Mouse (Mus musculus): Measurements from ENCODE around the gene Adam12.

The Adam12 gene

GRCm38 (mm10) chr7:134224741-134225612 is 7.0 kb downstream of the Adam12 start:
- DNase-seq (ENCODE audit: low spot score) = peak; percentile 71

DNA sequence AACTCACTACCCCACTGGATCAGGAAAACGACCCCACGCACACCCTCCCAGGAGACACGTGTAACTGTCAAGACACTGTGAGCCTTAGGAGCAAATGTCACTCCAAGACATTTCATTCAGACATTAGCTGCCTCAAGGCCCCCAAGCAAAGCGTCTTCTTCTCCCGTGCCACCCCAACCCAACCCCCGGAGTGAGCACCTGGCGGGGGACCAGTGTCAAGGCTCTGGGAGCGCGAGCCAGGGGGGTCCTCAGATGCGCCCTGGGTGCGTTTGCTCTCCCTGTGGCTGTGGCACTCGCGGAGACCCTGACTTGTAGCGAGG is 7.6 kb downstream of the Adam12 start:
- no peak for DNase-seq (ENCODE audit: low spot score)

DNA sequence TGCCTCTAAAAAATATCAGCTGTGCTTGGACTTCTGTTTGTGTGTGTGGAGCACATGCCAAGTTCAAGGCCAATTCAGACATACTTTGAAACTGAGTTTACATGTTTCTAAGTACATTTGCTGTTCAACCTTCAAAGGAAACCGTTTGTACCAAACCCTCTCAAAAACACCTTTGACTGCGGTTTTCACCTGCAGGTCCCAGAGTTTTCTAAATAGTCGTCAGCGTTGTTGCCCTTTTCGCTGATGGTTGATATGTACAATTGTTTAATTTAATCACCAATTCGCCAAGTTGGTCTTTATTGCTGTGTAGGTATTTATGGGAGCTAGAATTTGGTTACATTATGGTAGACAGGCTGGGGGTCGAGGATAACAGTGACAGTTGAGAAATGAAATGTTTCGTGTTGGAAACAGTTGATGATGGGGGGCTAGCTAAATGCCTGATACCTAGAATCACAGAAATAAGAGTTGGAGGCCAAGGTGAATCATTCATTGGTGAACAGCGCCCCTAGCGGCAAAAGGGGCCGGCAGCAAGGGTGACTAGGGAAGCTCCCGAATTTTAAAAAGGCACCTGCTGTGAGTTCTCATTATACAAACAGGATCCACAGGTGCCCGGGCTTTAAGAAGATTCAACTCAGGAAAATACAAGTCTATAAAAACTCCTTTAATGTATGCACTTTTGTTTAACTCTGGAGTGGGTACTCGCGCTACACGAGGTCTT is 8.3 kb downstream of the Adam12 start:
- DNase-seq (ENCODE audit: low spot score) = peak; percentile 79

DNA sequence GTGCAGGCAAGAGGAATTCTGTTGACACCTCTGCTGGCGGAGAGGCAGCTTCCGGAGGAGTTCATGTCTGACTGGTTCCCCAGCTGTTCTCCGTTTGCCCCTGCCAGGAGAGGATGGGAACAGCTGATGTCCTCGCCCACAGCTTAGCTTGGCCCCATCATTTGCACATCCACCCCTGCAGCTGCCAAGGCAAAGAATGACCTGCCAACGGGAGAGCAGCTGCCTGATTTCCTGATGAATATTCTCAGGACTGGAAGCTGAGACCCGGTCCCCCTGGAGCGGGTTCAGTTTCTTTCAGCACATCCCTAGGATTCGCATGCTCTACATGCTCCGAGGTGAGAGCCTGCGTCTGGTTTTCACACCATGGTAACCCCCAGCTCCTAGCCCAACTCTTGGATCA is 24.0 kb downstream of the Adam12 start:
- DNase-seq (ENCODE audit: low spot score) = no peak

GRCm38 (mm10) chr7:134193089-134193488 is 38.9 kb downstream of the Adam12 start:
- no peak for DNase-seq (ENCODE audit: low spot score)

GRCm38 (mm10) chr7:134190101-134190500 is 41.8 kb downstream of the Adam12 start:
- no peak for DNase-seq (ENCODE audit: low spot score)

- peak; percentile 28 for DNase-seq (ENCODE audit: low spot score)
Observed at GRCm38 (mm10) chr7:134188565-134188964, 43.4 kb downstream of the Adam12 start.

GRCm38 (mm10) chr7:134187946-134188345 is 44.0 kb downstream of the Adam12 start:
- DNase-seq (ENCODE audit: low spot score) = no peak

GRCm38 (mm10) chr7:134186497-134186896 is 45.4 kb downstream of the Adam12 start:
- no peak for DNase-seq (ENCODE audit: low spot score)

DNA sequence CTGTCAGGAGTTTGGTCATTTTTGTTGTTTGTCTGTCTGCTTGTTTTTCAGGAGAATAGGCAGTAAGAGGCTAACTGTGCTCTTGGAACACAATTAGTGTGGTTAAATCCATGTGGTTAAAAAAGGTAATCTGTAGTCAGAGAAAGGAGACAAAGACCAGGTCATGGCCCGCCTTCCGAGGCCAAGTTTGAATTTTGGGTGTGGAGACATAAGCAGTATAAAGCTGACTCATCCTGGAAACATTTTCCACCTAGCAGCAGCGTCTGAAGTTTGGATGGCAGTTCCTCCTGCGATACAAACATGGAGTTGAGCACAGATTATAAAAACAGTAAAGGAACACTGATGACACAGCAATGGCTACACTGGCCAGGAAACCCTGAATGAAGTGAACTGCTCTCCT is 46.2 kb downstream of the Adam12 start:
- no peak for DNase-seq (ENCODE audit: low spot score)

- no peak for DNase-seq (ENCODE audit: low spot score)
Observed at GRCm38 (mm10) chr7:134181717-134182116, 50.2 kb downstream of the Adam12 start.

GRCm38 (mm10) chr7:134181056-134181455 is 50.9 kb downstream of the Adam12 start:
- no peak for DNase-seq (ENCODE audit: low spot score)

GRCm38 (mm10) chr7:134177051-134177450 is 54.9 kb downstream of the Adam12 start:
- DNase-seq (ENCODE audit: low spot score) = no peak

DNA sequence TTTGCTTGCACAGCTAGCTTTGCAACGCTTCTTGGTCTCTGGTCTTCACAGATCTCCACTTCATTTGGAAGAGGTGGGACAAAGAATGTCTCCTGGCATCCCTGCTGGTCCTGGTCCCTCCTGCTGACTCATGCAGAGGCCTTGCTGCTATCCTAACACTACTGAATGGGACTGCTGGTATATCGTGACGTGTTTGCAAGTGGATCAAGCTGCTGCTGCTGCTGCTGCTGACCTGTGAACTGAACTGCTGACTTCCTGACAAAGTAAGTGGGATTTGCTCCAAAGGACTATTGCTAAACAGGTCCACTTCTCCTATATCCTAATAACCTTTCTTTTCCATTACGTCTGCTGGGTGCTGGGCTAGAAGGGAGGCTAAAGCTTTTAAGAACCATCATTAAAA is 56.7 kb downstream of the Adam12 start:
- no peak for DNase-seq (ENCODE audit: low spot score)

GRCm38 (mm10) chr7:134173442-134174090 is 58.4 kb downstream of the Adam12 start:
- no peak for DNase-seq (ENCODE audit: low spot score)

- no peak for DNase-seq (ENCODE audit: low spot score)
Observed at GRCm38 (mm10) chr7:134170180-134170910, 61.6 kb downstream of the Adam12 start.

DNA sequence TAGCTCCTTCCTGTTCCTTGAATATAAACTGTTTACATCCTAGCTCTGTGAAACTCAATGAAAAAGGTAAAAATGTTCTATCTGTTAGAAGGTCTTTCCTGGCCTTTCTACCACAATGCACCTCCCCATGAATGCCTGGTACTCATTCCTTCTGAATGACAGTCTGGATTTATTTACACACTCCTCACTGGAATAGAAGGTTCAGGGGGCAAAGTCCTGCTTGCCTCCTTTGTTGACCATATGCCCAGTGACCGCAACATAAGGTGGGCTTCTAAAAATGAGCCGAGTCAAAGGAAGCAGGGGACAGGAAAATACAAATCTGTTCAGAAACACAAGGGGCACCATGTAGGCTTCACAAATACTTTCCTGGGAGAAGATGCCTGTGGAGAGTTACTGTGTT is 62.2 kb downstream of the Adam12 start:
- DNase-seq (ENCODE audit: low spot score) = no peak

DNA sequence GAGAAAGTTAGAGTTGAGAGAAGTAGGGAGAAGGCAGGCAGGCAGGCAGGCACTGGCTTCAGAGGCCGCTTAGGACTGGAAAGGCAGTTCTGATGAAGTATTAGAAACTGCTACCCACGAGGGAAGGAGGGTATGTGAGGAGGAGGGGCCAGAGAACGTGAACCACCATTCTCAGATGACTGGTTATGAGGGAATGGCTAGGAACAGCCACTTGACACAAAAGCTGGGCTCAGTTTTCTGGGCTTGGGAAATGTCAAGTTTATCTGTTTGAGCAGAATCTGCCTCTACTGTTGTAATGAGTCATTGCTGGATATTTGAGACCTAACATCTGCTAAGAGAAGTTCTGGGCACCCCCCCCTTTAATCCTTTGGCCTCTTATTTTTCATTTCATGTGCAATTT is 64.4 kb downstream of the Adam12 start:
- DNase-seq (ENCODE audit: low spot score) = peak; percentile 16

DNA sequence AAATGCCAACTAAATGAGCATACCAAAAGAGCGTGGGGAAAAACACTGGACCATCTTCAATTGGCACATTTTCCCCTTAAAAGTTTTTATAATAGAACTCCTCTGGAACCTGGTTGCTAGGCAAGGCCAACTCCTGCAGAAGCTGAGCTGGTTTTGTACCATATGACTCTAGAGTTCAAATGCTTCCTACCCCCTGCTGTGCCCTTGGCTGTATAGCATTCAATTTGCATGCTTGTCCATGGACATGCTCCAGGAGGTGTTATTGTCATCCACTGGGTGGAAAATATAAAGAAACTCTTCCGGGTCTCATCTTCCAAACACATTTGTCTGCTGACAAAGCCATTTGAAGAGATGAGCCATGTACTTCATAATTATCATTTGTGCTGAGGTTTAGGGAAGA is 68.2 kb downstream of the Adam12 start:
- no peak for DNase-seq (ENCODE audit: low spot score)

DNA sequence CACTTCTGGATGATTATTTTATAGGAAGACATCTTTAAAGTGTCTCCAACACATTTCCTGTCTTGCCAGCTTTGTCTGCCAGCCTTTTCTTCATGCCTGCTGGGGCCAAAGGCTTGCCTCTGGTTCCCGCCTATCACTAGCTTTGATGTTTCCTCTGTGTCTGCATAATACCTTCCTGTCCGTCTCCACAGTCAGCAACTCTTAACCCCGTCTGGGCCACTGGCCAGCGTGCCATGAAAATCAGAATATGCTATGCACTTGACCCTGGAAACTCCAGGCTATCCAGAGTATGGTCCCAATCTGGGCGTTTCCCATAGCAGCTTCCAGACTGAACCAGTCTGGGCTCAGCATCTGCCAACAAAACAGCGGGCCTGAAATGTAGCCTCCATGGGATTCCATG is 69.1 kb downstream of the Adam12 start:
- no peak for DNase-seq (ENCODE audit: low spot score)

- DNase-seq (ENCODE audit: low spot score) = no peak
Observed at GRCm38 (mm10) chr7:134159608-134160007, 72.3 kb downstream of the Adam12 start.

GRCm38 (mm10) chr7:134151330-134151729 is 80.6 kb downstream of the Adam12 start:
- DNase-seq (ENCODE audit: low spot score) = no peak

All from ovary, postnatal 36 days (tissue).